ENCODE assay signal across 22 mouse cellular contexts in genomic region chr15:56970140-56970539, GRCm38 (mm10).
"Had no signal": no experiment of that assay in that cellular context is flagged by ENCODE, and none has a peak within 500 bp of the region (broad histone marks: within the 10 kb centered on the region; RNA-seq: fewer than 3 reads in every experiment).

No protein-coding gene starts in this region.

- H3K4me2 ChIP-seq: limb, embryonic 13.5 days; liver, embryonic 12.5 days; liver, embryonic 15.5 days; lung, embryonic 15.5 days; midbrain, embryonic 13.5 days had no signal

- H3K4me3 ChIP-seq: layer of hippocampus, adult 2 months; limb, embryonic 10.5 days; limb, embryonic 13.5 days; liver, embryonic 12.5 days; liver, embryonic 15.5 days; lung, embryonic 15.5 days; megakaryocyte, embryonic 14.5 days; midbrain, embryonic 10.5 days; midbrain, embryonic 13.5 days had no signal

- H3K27ac ChIP-seq: kidney, postnatal 0 days; layer of hippocampus, adult 2 months; limb, embryonic 10.5 days; limb, embryonic 13.5 days; liver, embryonic 12.5 days; liver, embryonic 15.5 days; lung, embryonic 15.5 days; midbrain, embryonic 10.5 days; midbrain, embryonic 13.5 days; stomach, postnatal 0 days had no signal

- H3K27me3 ChIP-seq: limb, embryonic 13.5 days; liver, embryonic 12.5 days; liver, embryonic 15.5 days; lung, embryonic 15.5 days; megakaryocyte, embryonic 14.5 days; midbrain, embryonic 13.5 days had no signal

- H3K36me3 ChIP-seq: limb, embryonic 10.5 days; limb, embryonic 13.5 days; liver, embryonic 12.5 days; liver, embryonic 15.5 days; lung, embryonic 15.5 days; midbrain, embryonic 10.5 days; midbrain, embryonic 13.5 days had no signal

- DNase-seq: kidney, adult 2 months; kidney, postnatal 25 days; layer of hippocampus, adult 9-11 months; liver; lung, adult 18-20 months; lung, postnatal 10 days; lung, postnatal 36 days; right cerebral cortex, adult 18-20 months; right cerebral cortex, postnatal 14 days; right cerebral cortex, postnatal 4 days; thymus, postnatal 25 days had no signal

- H3K4me1 ChIP-seq: limb, embryonic 10.5 days; limb, embryonic 13.5 days; liver, embryonic 12.5 days; liver, embryonic 15.5 days; lung, embryonic 15.5 days; megakaryocyte, embryonic 14.5 days; midbrain, embryonic 10.5 days; midbrain, embryonic 13.5 days had no signal
